Mouse (Mus musculus): ENCODE measurements around the gene 4931429L15Rik.
A peak's percentile ranks its signal among the peaks of the same experiment; 100 is the strongest.

The 4931429L15Rik gene

GRCm38 (mm10) chr9:46327706-46328571, 8.2 kb upstream of the 4931429L15Rik start:
- peak in 1 of 2 experiments; percentile 35 for DNase-seq

DNA sequence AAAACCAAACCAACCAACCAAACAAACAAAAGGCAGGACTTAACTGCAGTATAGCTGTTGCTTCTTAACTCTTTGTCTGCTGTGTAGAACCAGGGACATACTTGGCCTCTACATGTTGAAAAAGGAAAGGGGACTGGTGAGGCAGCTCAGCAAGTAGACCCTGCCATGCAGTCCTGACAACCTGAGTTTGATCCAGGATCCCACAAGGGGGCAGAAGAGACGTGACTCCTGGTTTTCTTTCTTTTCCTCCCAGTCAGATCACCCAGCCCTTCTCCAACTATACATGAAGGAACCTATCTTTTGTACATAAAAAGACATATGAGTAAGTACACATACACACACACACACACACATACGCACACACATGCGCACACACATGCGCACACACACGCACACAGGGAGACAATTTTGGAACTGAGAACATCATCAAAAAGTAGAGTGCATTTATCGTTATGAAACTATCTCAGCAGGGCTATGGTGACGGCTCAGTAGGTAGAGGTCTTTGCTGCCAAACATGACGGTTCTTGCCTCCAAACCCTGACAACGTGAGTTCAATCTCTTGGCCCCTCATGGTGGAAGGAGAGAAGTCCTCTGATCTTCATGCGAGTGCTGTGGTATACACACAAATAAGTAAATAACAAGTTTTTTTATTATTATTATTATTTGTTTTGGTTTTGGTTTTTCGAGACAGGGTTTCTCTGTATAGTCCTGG, 7.1 kb upstream of the 4931429L15Rik start:
- DNase-seq = no peak

DNA sequence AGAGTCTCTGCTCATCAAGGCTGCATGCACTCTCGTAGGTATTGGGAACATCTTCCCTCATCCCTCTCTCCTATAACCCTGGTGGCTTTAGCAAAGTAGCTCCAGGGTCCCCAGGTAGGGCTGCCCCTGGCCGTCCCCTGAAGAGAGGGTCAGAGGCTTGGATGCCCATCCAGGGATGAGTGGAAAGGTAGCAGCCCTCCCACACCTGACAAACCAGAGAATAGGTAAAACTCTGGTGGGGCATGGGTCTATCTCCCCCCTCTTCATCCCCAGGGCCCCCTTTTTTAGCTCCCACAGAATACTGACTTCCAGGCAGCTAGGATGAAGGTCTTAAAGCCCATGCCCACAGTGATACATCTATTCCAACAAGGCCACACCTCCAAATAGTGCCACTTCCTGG, 675 bp upstream of the 4931429L15Rik start:
- DNase-seq = no peak

- no peak for DNase-seq
Measured at GRCm38 (mm10) chr9:46317957-46318356, 1.8 kb downstream of the 4931429L15Rik start.

- DNase-seq = no peak
Measured at GRCm38 (mm10) chr9:46316909-46317308, 2.9 kb downstream of the 4931429L15Rik start.

DNA sequence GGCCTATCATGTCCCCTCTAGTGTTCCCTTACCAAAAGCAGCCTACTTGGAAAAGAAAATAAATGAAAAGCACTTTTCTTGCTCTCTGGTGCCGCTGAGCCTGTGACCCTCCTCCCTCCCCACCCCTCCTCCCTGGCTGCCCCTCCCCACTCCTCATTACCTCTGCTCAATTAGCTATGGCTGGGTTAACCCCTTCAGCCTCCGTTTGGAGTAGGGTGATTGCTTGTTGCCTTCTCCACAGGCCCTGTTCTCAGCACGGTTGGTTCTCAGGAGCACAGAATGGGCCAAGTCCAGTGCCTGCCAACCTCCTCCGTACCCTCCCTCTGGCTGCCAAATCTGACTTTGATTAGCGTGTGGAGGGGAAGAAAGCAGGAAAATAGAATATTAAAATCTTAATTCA, 3.4 kb downstream of the 4931429L15Rik start:
- no peak for DNase-seq

DNA sequence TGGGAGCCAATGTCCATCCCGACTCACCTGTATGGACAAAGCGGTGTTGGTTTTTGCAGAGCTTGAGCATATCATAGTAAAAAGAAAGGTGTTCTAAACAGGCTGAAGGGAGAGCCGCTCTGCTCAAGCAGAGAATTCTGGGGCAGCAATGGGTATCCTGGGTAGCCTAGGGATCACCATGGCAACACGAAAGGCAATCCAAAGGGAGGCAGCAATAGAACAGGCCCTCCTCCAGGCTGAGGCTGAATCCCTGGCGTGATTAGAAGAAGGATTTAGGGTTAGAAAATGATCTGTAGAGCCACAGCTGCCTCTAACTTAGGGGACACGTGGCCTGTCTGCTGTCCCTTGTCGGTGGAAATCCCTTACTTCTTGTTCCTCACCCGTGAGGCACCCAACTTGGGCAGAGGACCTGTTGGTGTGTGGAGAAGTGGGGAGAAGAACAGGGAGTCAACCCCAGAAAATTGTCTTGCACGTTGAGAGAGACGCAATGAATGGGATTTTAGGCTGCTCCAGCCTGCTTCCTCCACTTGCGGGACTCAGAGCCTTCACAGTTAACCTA, 3.9 kb downstream of the 4931429L15Rik start:
- no peak for DNase-seq

DNA sequence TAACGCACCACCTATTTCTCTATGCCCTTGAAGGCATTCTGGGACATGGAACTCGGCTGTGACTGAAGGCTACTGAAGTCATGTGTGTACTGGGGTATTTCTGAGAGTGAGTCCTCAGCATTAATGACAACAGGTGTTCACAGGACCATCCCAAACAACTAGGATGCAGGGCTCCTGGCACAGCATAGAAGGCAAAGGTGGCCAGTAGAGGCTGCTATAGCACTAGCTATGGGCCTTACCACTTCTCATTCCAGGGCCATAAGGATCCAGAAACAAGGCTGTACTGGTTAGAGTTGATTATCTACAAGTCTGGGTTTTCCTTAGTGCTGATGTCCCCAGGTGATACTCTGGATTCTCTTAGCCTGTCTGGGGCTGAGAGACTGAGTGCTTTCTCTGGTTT, 4.9 kb downstream of the 4931429L15Rik start:
- no peak for DNase-seq

- DNase-seq = peak; percentile 79 to 82
Measured at GRCm38 (mm10) chr9:46314507-46314906, 5.3 kb downstream of the 4931429L15Rik start.

DNA sequence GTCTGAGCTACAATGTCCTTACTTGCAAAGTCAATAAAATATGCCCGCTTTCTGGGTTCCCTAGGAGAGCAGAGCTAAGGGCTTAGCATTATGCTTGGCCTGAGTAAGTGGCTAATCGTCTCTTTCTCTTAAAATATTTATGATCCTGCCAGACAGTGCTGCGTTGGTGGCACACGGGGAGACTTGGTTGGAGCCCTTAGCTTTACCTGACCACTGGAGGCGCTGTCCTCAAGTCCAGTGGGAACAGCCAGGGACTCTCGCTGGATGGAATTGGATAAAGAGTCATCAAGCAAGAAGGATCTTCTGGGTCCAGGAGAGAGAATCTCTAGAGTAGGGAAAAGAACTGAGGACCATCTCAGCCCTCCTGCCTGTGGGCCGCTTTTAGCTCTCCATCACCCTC, 10.7 kb downstream of the 4931429L15Rik start:
- no peak for DNase-seq

- DNase-seq = peak; percentile 59 to 61
Measured at GRCm38 (mm10) chr9:46302142-46302541, 17.6 kb downstream of the 4931429L15Rik start.

- DNase-seq = no peak
Measured at GRCm38 (mm10) chr9:46298381-46298780, 21.4 kb downstream of the 4931429L15Rik start.

DNA sequence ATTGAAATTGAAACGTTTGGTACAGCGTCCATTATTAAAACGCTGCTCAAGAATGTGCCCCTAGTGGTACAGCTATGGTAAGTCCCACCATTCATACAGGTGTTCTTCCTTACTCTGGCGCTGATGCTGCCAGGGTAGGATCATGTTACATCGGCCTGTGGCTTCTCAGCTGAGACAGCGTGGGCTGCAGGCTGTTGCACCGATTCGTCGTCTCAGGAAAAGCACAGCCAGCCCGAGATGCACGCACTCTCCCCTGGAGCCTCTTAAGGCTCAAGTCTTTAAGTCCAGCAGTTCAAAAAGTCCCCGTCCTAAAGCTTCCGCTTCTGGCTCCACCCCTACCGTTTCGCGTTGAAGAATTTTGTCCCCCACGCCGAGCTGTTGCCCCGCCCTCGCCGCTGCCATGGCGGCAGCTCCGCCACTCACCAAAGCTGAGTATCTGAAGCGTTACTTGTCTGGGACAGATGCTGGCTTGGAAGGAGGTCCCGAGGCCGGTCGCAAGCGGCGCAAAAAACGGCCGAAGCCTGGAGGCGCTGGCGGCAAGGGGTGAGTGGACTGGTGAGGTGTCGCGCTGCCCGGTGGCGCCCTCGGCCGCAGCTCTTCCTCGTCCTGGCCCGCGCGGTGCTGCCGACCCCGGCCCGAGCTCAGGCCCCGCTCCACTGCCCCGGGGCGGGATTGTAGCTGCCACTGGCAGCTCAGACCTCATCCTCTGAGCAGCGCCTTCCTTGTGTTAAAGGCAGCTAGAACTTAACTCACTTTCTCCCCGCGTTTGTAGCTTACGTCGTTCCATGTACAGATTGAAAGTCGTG, 37.0 kb downstream of the 4931429L15Rik start, which contains the start of gene Bud13:
Gene Bud13, plus strand, starts transcription at position 378 of the 806 bp plus-strand sequence.
- peak; percentile 90 to 92 for DNase-seq

- DNase-seq = no peak
Measured at GRCm38 (mm10) chr9:46274494-46274893, 45.3 kb downstream of the 4931429L15Rik start.

- peak; percentile 83 to 84 for DNase-seq
Measured at GRCm38 (mm10) chr9:46272677-46273454, 46.9 kb downstream of the 4931429L15Rik start, which contains the start of gene Zpr1. Gene Zpr1 (plus strand): TSS chr9:46273064.

GRCm38 (mm10) chr9:46272070-46272469, 47.7 kb downstream of the 4931429L15Rik start:
- no peak for DNase-seq

GRCm38 (mm10) chr9:46270782-46271181, 49.0 kb downstream of the 4931429L15Rik start:
- no peak for DNase-seq

GRCm38 (mm10) chr9:46269125-46269524, 50.7 kb downstream of the 4931429L15Rik start:
- no peak for DNase-seq

DNA sequence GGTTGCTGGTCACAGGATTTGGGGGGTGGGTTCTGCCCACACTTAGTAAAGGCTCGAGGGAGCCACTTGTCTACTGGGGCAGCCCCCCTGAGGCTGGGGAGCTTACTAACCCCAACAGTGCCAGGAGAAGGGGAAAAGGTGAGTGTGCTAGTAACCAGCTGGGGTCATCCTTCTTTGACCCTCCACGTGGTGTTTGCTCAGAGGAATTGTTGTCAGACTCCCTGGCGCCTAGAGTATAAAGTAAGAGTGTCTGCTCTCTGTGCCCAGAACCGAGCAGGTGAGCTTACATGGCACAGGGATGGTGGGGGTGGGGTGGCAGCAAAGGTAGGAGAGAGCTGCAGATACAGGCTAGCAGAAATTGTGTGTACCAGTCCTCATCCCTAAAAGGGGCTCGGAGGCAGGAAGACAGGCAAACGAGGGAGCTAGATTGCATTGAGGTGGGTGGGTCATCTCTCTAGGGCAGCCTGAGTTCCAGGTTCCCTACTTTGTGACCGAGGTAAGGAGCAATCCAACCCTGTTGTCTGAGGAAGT, 51.4 kb downstream of the 4931429L15Rik start, which contains the start of gene Apoa5:
Gene Apoa5, plus strand, starts transcription at position 291 of the 531 bp plus-strand sequence.
- DNase-seq = no peak

DNA sequence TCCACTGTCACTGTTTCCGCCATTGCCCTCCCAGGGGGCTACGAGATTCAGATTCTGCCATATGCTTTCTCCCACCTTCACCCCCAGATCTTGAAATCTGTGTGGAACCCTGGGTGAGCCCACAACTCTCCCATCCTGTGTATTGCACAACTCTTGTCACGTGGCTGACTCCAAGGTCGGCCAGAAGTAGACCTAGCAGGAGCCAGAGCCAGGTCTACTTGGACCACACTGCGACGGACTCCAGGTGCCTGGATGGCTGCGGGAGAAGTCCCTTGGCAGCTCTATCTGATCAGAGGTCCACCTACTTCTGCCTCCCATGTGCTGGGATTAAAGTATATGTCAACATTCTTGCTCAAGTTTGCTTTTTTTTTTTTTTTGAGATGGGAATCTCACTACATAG, 58.7 kb downstream of the 4931429L15Rik start:
- no peak for DNase-seq

GRCm38 (mm10) chr9:46259111-46259510, 60.7 kb downstream of the 4931429L15Rik start:
- DNase-seq = no peak
